Mouse (Mus musculus) midbrain, embryonic 15.5 days (tissue): ENCODE measurements around the gene Klhl1. TPM values are rescaled to one million over a fixed set of nuclear protein-coding genes. Genes with fewer than 3 reads are reported as not detected.

ENCODE experiments used
- ATAC-seq: fragments of 200-750 bp; cut with Nextera tagmentation; replicated peaks from 2 replicates; pipeline ENCODE4 v1.8.0; 2017; ENCODE audit warnings: moderate TSS enrichment
- H3K27ac ChIP-seq: fragments of 300-500 bp; sonication (generic); 2 replicates; pipeline ENCODE4 v1.5.1; 2015; ENCODE audit warnings: mild to moderate bottlenecking, inconsistent platforms
- H3K27me3 ChIP-seq: fragments of 300-500 bp; sonication (generic); replicated peaks from 2 replicates; pipeline ENCODE4 v1.6.1; 2015; ENCODE audit warnings: inconsistent platforms
- H3K36me3 ChIP-seq: fragments of 300-500 bp; sonication (generic); replicated peaks from 2 replicates; pipeline ENCODE4 v1.6.1; 2015; ENCODE audit warnings: inconsistent platforms
- H3K4me1 ChIP-seq: fragments of 300-500 bp; sonication (generic); 2 replicates; pipeline ENCODE4 v1.6.1; 2015; ENCODE audit warnings: inconsistent platforms
- H3K4me2 ChIP-seq: fragments of 300-500 bp; sonication (generic); 2 replicates; pipeline ENCODE4 v1.6.1; 2015; ENCODE audit warnings: inconsistent platforms, mild to moderate bottlenecking, moderate library complexity
- H3K4me3 ChIP-seq: fragments of 300-500 bp; sonication (generic); 2 replicates; pipeline ENCODE4 v1.5.1; 2015; ENCODE audit warnings: mild to moderate bottlenecking, inconsistent platforms
- H3K9ac ChIP-seq: fragments of 300-500 bp; sonication (generic); 2 replicates; pipeline ENCODE4 v1.6.1; 2015; ENCODE audit warnings: mild to moderate bottlenecking, inconsistent platforms
- H3K9me3 ChIP-seq: fragments of 300-500 bp; sonication (generic); 2 replicates; pipeline ENCODE4 v1.6.1; 2016; ENCODE audit warnings: inconsistent platforms
- WGBS: fragments of 180-500 bp; shearing (Covaris S2); methylation state at CpG from one replicate; pipeline ENCODE4 v1.1.7; 2015; ENCODE audit warnings: mixed read lengths; 5-methylcytosine and 5-hydroxymethylcytosine counted together
- polyA plus RNA-seq: library from polyadenylated mRNA; unstranded; fragments of >200 nt; fragmentation: Nextera tagmentation; extraction: Ambion mirVana; gene quantifications from 2 replicates; pipeline ENCODE4 v1.2.1, GENCODE M21; 2015

Gene Klhl1
- polyA plus RNA-seq, result 13.9 and 15.7 TPM in 2 replicates

DNA sequence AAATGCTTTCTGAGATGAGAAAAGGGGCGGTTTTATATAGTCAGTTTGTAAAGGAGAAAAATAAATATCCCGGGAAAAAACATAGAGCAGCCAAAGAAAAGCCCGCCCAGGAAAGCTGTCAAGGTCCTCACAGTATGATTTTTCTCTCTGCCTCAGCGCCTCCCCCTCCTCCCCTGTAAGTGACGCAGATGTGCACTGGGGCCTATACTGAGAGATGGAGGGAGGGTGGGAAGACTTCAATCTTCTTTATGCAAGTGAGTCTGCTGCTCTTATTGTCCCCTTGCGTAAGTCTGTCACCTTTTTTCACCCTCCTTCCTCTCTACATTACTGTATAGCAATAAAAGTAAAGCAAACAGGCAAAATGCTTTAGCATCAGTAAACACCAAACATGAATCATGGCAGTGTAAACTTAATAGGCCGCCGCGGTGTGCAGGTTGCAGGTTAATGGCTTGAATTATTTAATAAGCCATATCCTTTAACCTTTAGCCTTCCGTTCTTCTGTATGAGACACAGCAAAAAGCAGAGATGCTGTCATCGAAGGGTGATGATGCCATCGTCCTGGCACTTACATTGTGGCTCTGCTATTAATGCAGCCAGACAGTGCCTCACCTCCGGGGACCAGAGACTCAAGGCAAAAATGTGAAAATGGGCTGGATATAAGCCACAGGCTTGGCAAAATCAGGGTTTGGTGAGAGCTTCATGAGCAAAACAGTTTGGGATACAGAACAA, at the start of gene Klhl1:
TSS of gene Klhl1 (minus strand) at position 149 of the 729 bp plus-strand sequence.
- H3K9me3 ChIP-seq, result no peaks in the 10 kb centered on the region
- H3K4me3 ChIP-seq, result peak within 1 kb of the TSS; percentile 67
- H3K9ac ChIP-seq, result peak within 1 kb of the TSS; percentile 73
- peak; percentile 95 for ATAC-seq
- 27% methylated on average over 13 of the region's 13 CpGs for WGBS
- no peaks in the 10 kb centered on the region for H3K27me3 ChIP-seq
- peak within 1 kb of the TSS; percentile 87 for H3K4me2 ChIP-seq
- H3K27ac ChIP-seq, result peak within 1 kb of the TSS; percentile 86
- no peaks in the 10 kb centered on the region for H3K36me3 ChIP-seq
- H3K4me1 ChIP-seq, result peaks cover 12% of the 10 kb centered on the region

DNA sequence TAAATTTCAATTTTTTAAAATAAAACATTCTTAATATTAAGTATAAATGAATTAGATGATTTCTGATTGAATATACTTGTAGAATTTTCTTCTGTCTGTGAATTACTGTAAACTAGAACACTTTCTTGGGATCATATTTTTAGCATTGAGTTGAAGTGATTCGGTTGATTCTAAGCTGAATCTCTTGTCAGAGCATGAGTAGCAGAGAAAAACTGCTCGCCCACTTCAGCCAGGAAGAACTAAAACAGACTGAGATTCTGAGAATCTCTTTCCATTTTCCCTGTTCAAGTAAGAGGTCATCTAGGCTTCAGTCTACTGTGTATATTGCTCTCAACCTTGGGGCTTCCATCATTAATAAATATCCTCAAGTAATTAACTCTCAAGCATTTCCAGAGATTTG, 34.8 kb upstream of the Klhl1 start:
- H3K4me2 ChIP-seq, result no peak overlapping the region
- no peaks in the 10 kb centered on the region for H3K27me3 ChIP-seq
- H3K9me3 ChIP-seq, result no peaks in the 10 kb centered on the region
- ATAC-seq, result no peak
- WGBS, result 93% methylated on average over 2 of the region's 2 CpGs
- no peak overlapping the region for H3K27ac ChIP-seq
- H3K4me1 ChIP-seq, result no peaks in the 10 kb centered on the region
- H3K9ac ChIP-seq, result no peak overlapping the region
- H3K36me3 ChIP-seq, result no peaks in the 10 kb centered on the region
- no peak overlapping the region for H3K4me3 ChIP-seq

DNA sequence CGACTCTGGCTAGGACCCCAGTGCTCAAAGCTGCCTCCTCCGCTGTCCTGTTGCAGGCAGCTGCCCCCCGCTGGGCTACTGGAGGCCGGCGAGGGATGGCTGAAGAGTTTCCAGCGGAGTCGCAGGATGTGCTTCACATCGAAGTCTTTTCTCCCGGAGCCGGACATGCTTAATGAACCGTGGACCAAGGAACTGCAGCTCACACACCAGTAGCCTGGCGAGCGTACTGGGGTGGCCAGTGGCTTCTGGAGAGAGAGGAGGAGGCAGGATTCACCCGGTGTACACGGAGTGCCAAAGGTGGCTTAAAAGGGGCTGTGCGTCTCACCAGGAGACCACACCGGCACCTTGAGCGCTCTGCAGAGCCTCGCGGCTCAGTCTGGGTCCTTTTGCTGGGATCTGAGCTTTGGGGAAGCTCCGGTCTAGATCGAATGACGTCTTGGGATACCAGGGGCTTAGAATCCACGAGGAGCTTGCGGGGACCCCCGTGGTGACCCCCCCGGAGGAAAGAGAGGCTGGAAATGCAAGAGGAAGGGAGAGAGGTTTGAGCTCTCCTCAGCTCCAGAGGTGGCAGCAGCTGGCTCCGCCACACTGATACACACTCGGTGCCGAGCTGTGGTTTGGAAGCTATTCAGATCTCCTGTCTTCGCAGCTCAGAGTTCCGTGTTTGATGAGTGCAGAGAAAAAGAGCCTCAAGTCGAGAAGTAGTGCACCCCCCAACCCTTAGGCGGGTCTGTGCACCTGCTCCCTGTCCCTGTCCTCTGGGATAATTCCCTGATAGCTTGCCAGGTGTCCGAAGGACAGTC, 550 bp downstream of the Klhl1 start:
- Histone ChIP-seq H3K4me2 (peak overlapping the region; percentile 87), H3K4me1 (peaks cover 12% of the 10 kb centered on the region), H3K27ac (peak overlapping the region; percentile 86), H3K9ac (peak overlapping the region; percentile 73), H3K9me3 (no peaks in the 10 kb centered on the region), H3K4me3 (peak overlapping the region; percentile 67), H3K36me3 (no peaks in the 10 kb centered on the region), H3K27me3 (no peaks in the 10 kb centered on the region)
- peak; percentile 95 for ATAC-seq
- WGBS, result under 1% methylated on average over 35 of the region's 35 CpGs

DNA sequence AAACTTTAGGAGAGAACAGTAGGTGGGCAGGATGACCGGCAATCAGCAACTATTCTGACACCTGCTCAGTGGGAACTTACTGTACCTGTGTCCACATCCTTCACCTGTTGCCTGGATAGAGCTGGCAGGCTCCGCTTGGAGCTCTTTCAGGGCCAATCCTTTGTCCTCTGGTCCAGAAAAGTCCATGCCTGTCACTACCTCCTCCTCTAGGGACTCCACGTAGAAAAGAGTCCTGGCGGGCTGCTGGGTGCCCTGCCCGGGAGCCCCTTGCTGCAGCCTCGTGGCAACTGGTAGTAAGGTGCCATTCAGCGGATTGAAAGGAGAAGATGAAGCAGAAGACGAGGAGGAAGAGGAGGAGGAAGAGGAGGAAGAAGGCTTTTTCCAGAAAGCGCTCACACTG, 1.2 kb downstream of the Klhl1 start:
- peaks cover 12% of the 10 kb centered on the region for H3K4me1 ChIP-seq
- H3K4me3 ChIP-seq, result peak overlapping the region; percentile 67
- peak overlapping the region; percentile 73 for H3K9ac ChIP-seq
- no peaks in the 10 kb centered on the region for H3K27me3 ChIP-seq
- 3% methylated on average over 9 of the region's 9 CpGs for WGBS
- H3K4me2 ChIP-seq, result peak overlapping the region; percentile 87
- H3K36me3 ChIP-seq, result no peaks in the 10 kb centered on the region
- H3K9me3 ChIP-seq, result no peaks in the 10 kb centered on the region
- peak; percentile 25 for ATAC-seq
- H3K27ac ChIP-seq, result peak overlapping the region; percentile 86

DNA sequence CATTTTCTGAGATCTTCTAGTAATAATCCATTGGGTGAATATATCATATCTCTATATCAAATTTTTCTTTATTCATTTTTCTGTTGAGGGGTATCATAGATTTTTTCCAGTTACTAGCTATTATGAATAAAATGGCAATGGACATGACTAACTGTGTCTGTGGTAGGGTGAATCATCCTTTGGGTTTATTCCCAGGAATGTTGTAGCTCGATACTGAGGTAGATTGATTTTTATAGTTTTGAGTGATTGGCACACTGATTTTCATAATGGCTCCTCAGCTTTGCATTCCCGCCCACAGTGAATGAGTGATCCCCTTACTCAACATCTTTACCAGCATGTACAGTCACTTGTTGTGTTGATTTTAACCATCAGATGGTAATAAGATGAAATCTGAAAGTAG, 19.0 kb downstream of the Klhl1 start:
- Histone ChIP-seq H3K27me3 (no peaks in the 10 kb centered on the region), H3K27ac (no peak overlapping the region), H3K4me3 (no peak overlapping the region), H3K9me3 (no peaks in the 10 kb centered on the region), H3K9ac (no peak overlapping the region), H3K4me2 (no peak overlapping the region), H3K4me1 (no peaks in the 10 kb centered on the region), H3K36me3 (no peaks in the 10 kb centered on the region)
- no peak for ATAC-seq
- WGBS, result 85% methylated on average over 2 of the region's 2 CpGs

DNA sequence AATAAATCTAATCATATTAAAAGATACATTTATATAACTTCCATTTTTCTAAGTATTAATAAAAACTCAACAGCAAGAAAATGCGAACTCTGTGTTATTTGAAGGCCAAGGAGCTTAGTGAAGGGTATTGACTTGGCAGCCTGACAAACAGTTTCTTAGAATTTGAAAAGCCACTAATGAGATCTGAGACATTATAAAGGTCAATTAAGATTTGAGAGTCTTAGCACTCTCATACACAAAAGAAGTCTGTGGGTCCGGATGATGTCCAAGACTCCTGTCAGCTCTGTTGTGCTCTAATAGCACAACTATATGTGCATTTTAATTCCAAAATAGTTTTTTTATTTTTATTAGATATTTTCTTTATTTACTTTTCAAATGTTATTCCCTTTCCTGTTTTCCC, 47.1 kb downstream of the Klhl1 start:
- Histone ChIP-seq H3K4me3 (no peak overlapping the region), H3K36me3 (no peaks in the 10 kb centered on the region), H3K9ac (no peak overlapping the region), H3K27ac (no peak overlapping the region), H3K4me1 (no peaks in the 10 kb centered on the region), H3K9me3 (no peaks in the 10 kb centered on the region), H3K4me2 (no peak overlapping the region), H3K27me3 (no peaks in the 10 kb centered on the region)
- ATAC-seq, result no peak; the same call in 1 of the 2 replicates
- 51% methylated on average over 2 of the region's 2 CpGs for WGBS

DNA sequence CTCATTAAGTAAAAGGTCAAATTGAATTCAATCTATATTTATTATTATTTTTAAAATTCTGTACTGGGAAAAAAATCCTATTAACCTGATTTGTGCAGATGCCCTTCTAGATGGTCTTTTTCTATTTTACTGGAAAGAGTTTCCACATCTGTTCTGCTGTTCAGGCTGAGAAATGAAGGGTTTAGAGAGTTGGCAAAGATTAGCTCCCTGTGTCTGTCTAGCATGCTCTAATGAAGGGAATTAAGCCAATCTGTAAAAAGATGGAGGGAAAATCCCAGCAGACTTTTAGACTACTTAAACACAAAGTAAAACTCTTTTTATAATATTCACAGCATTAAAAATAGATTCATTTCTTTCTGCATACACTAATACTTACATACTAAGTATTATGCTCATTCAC, 47.6 kb downstream of the Klhl1 start:
- H3K4me1 ChIP-seq, result no peaks in the 10 kb centered on the region
- H3K36me3 ChIP-seq, result no peaks in the 10 kb centered on the region
- H3K27me3 ChIP-seq, result no peaks in the 10 kb centered on the region
- no peaks in the 10 kb centered on the region for H3K9me3 ChIP-seq
- H3K27ac ChIP-seq, result no peak overlapping the region
- ATAC-seq, result no peak
- H3K4me3 ChIP-seq, result no peak overlapping the region
- no peak overlapping the region for H3K4me2 ChIP-seq
- no peak overlapping the region for H3K9ac ChIP-seq

DNA sequence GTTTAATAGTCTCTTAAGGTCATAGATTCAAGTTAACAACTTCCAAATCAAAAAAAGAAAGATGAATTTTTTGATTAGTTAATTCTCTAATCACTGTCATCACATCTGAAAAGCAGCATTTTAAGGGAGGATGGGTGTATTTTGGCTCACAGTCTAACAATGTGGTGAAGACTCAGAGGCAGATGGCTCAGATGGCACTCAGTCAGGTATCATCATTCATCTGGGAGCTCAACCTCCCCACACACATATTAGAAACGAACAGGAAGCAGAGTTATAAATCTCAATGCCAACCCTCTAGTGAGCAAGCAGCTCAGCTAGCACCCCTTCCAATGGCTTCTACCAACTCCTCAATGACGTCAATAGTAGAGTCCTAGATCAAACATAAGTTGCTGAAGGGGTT, 57.1 kb downstream of the Klhl1 start:
- Histone ChIP-seq H3K27ac (no peak overlapping the region), H3K9ac (no peak overlapping the region), H3K4me2 (no peak overlapping the region), H3K4me3 (no peak overlapping the region), H3K36me3 (no peaks in the 10 kb centered on the region), H3K4me1 (no peaks in the 10 kb centered on the region), H3K9me3 (no peaks in the 10 kb centered on the region), H3K27me3 (no peaks in the 10 kb centered on the region)
- WGBS, result 75% methylated on average over 2 of the region's 2 CpGs
- no peak for ATAC-seq

DNA sequence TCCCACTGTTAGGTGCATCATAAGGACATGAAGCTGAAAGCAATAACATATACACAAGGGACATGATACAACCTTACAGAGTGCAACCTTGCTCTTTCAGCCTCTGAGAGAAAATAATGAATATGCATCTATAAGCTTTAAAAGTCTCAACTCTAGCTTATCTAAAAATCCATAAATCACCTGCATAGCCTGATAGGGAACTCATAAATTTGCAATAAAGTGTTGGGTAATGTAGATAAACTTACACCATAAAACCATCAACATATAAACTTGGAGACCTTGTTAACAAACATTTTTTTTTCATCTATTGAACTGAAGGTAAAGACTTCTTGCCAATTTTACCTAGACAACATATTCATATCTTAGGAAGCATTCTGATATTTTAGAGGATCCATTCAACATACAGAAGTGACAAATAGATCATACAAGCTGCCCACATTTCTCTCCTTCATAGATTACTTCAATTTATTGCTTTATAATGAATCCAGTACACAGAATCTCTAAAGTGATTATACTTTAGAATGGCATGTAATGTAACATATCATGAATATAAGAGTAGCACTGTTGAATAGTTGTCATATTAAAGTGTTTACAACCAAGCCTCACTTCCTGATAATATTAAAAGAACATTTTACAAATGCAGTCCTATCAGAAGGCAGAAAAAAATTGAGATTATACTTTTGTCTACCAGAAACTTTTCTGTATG, 126.7 kb downstream of the Klhl1 start:
- Histone ChIP-seq H3K4me3 (no peak overlapping the region), H3K27ac (no peak overlapping the region), H3K9me3 (no peaks in the 10 kb centered on the region), H3K4me1 (no peaks in the 10 kb centered on the region), H3K36me3 (no peaks in the 10 kb centered on the region), H3K27me3 (no peaks in the 10 kb centered on the region), H3K9ac (no peak overlapping the region), H3K4me2 (no peak overlapping the region)
- no peak for ATAC-seq

DNA sequence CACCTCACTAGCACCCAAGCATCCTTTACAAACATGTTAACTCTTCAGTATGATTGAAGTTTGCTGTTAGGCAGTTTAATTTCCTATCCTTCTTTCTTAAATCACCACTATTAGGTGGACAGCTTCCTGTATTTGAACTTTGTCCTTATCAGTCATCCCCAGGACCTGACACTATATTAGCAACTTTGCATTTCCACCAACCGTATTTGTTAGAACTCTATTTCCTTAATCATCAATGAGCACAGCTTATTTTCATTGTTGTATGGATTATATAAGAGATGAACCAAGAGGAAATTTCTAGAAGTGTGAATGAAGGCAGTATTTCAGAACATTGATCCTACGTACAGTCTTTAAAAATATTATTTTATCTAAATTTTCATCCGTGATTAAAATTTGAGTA, 156.2 kb downstream of the Klhl1 start:
- no peak overlapping the region for H3K4me3 ChIP-seq
- WGBS, result 89% methylated on average over 3 of the region's 3 CpGs
- no peak overlapping the region for H3K9ac ChIP-seq
- H3K9me3 ChIP-seq, result no peaks in the 10 kb centered on the region
- H3K27me3 ChIP-seq, result no peaks in the 10 kb centered on the region
- H3K4me1 ChIP-seq, result no peaks in the 10 kb centered on the region
- H3K36me3 ChIP-seq, result no peaks in the 10 kb centered on the region
- no peak for ATAC-seq
- no peak overlapping the region for H3K27ac ChIP-seq
- H3K4me2 ChIP-seq, result no peak overlapping the region

DNA sequence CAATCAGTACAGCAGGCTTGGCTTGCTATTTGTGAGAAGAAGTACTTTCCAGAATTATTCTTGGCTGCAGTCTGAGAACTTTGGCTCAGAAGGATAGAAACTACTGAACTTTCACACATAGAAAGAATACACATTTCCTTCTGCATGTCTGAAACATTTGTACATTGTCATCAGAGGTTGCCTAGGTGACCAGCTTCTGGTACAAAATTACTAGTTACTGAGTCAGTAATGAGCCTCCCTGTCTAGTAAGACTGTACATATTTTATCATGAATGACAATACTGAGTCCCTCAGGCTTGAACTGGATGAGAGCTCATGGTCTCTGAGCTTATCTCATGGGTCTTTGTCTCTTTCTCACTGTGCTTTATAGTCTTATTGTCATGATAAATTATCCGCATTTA, 170.7 kb downstream of the Klhl1 start:
- H3K36me3 ChIP-seq, result no peaks in the 10 kb centered on the region
- 78% methylated on average over 1 of the region's 1 CpGs for WGBS
- H3K27me3 ChIP-seq, result no peaks in the 10 kb centered on the region
- no peak overlapping the region for H3K9ac ChIP-seq
- no peak for ATAC-seq
- no peaks in the 10 kb centered on the region for H3K4me1 ChIP-seq
- no peaks in the 10 kb centered on the region for H3K9me3 ChIP-seq
- H3K27ac ChIP-seq, result no peak overlapping the region
- no peak overlapping the region for H3K4me3 ChIP-seq
- no peak overlapping the region for H3K4me2 ChIP-seq

DNA sequence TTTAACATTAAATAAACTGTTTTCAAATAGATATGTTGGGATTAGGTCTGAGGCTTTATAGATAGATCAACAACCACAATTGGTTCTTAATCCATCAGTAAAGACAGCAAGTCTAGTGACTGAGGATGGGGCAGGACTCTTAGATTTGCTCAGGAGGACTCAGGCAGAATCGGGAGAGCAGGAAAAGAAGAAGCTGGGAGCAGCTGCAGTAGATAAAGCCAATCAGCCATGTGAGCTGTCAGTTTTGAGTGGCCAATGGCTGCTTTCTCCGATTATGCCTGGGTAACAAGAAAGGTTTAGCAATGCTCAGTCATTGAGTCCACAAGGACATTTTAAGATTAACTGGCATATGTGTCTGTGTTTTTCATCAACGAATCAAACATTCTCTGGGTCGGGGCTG, 187.8 kb downstream of the Klhl1 start:
- no peak overlapping the region for H3K9ac ChIP-seq
- no peak overlapping the region for H3K4me2 ChIP-seq
- H3K4me3 ChIP-seq, result no peak overlapping the region
- 39% methylated on average over 4 of the region's 4 CpGs for WGBS
- H3K27me3 ChIP-seq, result no peaks in the 10 kb centered on the region
- no peaks in the 10 kb centered on the region for H3K36me3 ChIP-seq
- no peak for ATAC-seq
- H3K9me3 ChIP-seq, result no peaks in the 10 kb centered on the region
- no peaks in the 10 kb centered on the region for H3K4me1 ChIP-seq
- no peak overlapping the region for H3K27ac ChIP-seq
